Mouse (Mus musculus): ENCODE measurements at regions not wholly inside any gene's neighbourhood (a gene's known extent, or its start where the extent isn't known, plus 50 kb on each side); places are given as distances from the start of the nearest gene placed in this dataset.

DNA sequence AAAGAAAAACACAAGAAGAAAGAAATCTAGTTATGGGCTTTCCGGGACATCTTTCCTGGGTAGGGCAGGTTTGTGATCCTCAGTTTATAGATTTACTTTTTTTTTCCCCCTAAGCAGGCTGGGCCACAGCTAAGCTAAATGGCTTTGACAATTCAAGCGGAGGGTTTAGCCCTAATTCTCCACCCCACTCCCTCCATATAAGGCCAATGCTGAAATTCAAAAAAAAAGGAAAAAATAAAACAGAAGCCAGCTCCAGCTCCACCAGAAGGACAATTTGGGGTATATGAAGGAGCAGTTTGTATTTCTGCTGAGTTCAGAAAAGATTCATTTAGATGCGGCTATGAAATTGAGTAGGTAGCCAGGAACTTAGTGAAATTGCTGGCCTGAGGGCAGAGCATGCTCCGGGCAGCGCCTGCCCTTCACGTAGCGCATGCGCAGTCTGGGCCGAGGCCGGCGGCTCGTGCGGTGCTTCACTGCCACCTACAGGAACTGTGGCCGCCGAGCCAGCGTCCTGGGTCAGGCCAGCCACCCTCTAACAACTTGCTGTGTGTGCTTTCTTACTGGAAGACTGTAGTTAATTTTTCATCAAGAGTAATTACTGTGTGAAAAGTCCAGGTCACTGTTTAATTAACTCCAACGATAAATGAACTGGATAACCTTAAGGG is 364.5 kb downstream of the Lrig3 start:
- dilution Hi-C loops (cut with MboI; ENCODE audit: extremely low pct_ligation_motif_present, extremely low pct_unique_long_range_greater_than_20kb, low sequenced_read_pairs) (no loop called here), in situ Hi-C loops (cut with MboI; ENCODE audit: low pct_ligation_motif_present, low pct_unique_long_range_greater_than_20kb, low sequenced_read_pairs) (no loop called here)
- H3K4me3 ChIP-seq (replicated peaks in 1 of 3; ENCODE audit: low read depth in 2 of 3, low read length in 2 of 3, poor library complexity in 1 of 3), result no peak overlapping the region
- H3K4me2 ChIP-seq (ENCODE audit: insufficient read depth, low read depth, poor library complexity, severe bottlenecking), result no peak overlapping the region
- H3K36me3 ChIP-seq (replicated peaks in 1 of 2; ENCODE audit: control insufficient read depth in 1 of 2, insufficient read depth in 1 of 2, low read length in 1 of 2), result no peaks in the 10 kb centered on the region
- no peaks in the 10 kb centered on the region for H3K79me2 ChIP-seq (replicated peaks; ENCODE audit: control insufficient read depth, extremely low read depth, insufficient read depth, poor library complexity, severe bottlenecking)
- H3K9ac ChIP-seq (ENCODE audit: insufficient read depth, low read depth), result no peak overlapping the region
- no peak for DNase-seq (ENCODE audit: extremely low read depth)
- no peaks in the 10 kb centered on the region for H3K27me3 ChIP-seq (replicated peaks)
- TF ChIP-seq MEF2A (IDR thresholded peaks at IDR 0.05; ENCODE audit: borderline replicate concordance, low read depth, low read length), result no peak
- no peak for TF ChIP-seq RCOR1 (conservative IDR thresholded peaks at IDR 0.05; ENCODE audit: low read depth, low read length)
- no peak for TF ChIP-seq ETS1 (conservative IDR thresholded peaks at IDR 0.05; ENCODE audit: low read depth, low read length)
- TF ChIP-seq TBP (conservative IDR thresholded peaks at IDR 0.05; ENCODE audit: low read depth, low read length), result no peak
- TF ChIP-seq TCF12 (IDR thresholded peaks at IDR 0.05; ENCODE audit: low read depth, low read length), result no peak
- no peak for TF ChIP-seq PAX5 (IDR thresholded peaks at IDR 0.05; ENCODE audit: low read length)
- TF ChIP-seq JUN (IDR thresholded peaks at IDR 0.05; ENCODE audit: insufficient read depth, low read depth, low read length), result no peak
- TF ChIP-seq POLR2A (IDR thresholded peaks at IDR 0.05; ENCODE audit: low read depth, low read length), result no peak
- TF ChIP-seq MAFK (IDR thresholded peaks at IDR 0.05; ENCODE audit: insufficient replicate concordance, low read length), result no peak
- TF ChIP-seq MAZ (IDR thresholded peaks at IDR 0.05; ENCODE audit: low read depth, low read length), result no peak
- TF ChIP-seq ELF1 (IDR thresholded peaks at IDR 0.05; ENCODE audit: low read depth, low read length), result no peak
- TF ChIP-seq HCFC1 (IDR thresholded peaks at IDR 0.05; ENCODE audit: low read depth, low read length), result no peak
- no peak for TF ChIP-seq SMC3 (IDR thresholded peaks at IDR 0.05; ENCODE audit: low read depth, low read length)
- no peak for TF ChIP-seq ZMIZ1 (IDR thresholded peaks at IDR 0.05; ENCODE audit: low read depth, low read length)
- TF ChIP-seq MYC (IDR thresholded peaks at IDR 0.05; ENCODE audit: low read depth, low read length), result no peak
- no peak for TF ChIP-seq ZC3H11A (IDR thresholded peaks at IDR 0.05; ENCODE audit: low read depth, low read length)
- no peaks in the 10 kb centered on the region for H3K4me1 ChIP-seq (ENCODE audit: control insufficient read depth in 1 of 2, insufficient read depth in 2 of 2)
- H3K9me3 ChIP-seq (replicated peaks; ENCODE audit: low read length), result peaks cover 51% of the 10 kb centered on the region
- H3K27ac ChIP-seq (ENCODE audit: insufficient read depth, low read depth), result no peak overlapping the region

- dilution Hi-C loops (cut with MboI; ENCODE audit: extremely low pct_ligation_motif_present, extremely low pct_unique_long_range_greater_than_20kb, low sequenced_read_pairs) (no loop called here), in situ Hi-C loops (cut with MboI; ENCODE audit: low pct_ligation_motif_present, low pct_unique_long_range_greater_than_20kb, low sequenced_read_pairs) (no loop called here)
- H3K9ac ChIP-seq (ENCODE audit: insufficient read depth, low read depth), result no peak overlapping the region
- H3K4me2 ChIP-seq (ENCODE audit: insufficient read depth, low read depth, poor library complexity, severe bottlenecking), result no peak overlapping the region
- H3K9me3 ChIP-seq (replicated peaks; ENCODE audit: low read length), result peaks cover 78% of the 10 kb centered on the region
- no peaks in the 10 kb centered on the region for H3K4me1 ChIP-seq (ENCODE audit: control insufficient read depth in 1 of 2, insufficient read depth in 2 of 2)
- TF ChIP-seq HCFC1 (IDR thresholded peaks at IDR 0.05; ENCODE audit: low read depth, low read length) (no peak), CHD2 (IDR thresholded peaks at IDR 0.05; ENCODE audit: low read length) (no peak), MAZ (IDR thresholded peaks at IDR 0.05; ENCODE audit: low read depth, low read length) (no peak), POLR2AphosphoS2 (IDR thresholded peaks at IDR 0.05; ENCODE audit: low read depth, low read length) (no peak), MAFK (IDR thresholded peaks at IDR 0.05; ENCODE audit: insufficient replicate concordance, low read length) (no peak)
- H3K79me2 ChIP-seq (replicated peaks; ENCODE audit: control insufficient read depth, extremely low read depth, insufficient read depth, poor library complexity, severe bottlenecking), result no peaks in the 10 kb centered on the region
- no peak for DNase-seq (ENCODE audit: extremely low read depth)
- no peaks in the 10 kb centered on the region for H3K27me3 ChIP-seq (replicated peaks)
- no peak overlapping the region for H3K27ac ChIP-seq (ENCODE audit: insufficient read depth, low read depth)
- H3K4me3 ChIP-seq (replicated peaks in 1 of 3; ENCODE audit: low read depth in 2 of 3, low read length in 2 of 3, poor library complexity in 1 of 3), result no peak overlapping the region
- no peaks in the 10 kb centered on the region for H3K36me3 ChIP-seq (replicated peaks in 1 of 2; ENCODE audit: control insufficient read depth in 1 of 2, insufficient read depth in 1 of 2, low read length in 1 of 2)
These were observed 354.9 kb downstream of the Lrig3 start for GRCm38 (mm10) chr10:126320831-126321230.
